Mouse (Mus musculus) heart, postnatal 0 days (tissue): Measurements from ENCODE around the gene Sept9.

Source experiments
- CTCF ChIP-seq: IDR thresholded peaks from 2 replicates; pipeline ENCODE4 v1.5.1; 2016; ENCODE audit warnings: antibody characterized with exemption, control low read depth, low read depth
- EP300 ChIP-seq: IDR thresholded peaks from 2 replicates; pipeline ENCODE4 v1.6.1; 2016; ENCODE audit warnings: antibody characterized with exemption, low read depth

GRCm38 (mm10) chr11:117403781-117404180 lies 204.3 kb downstream of the Sept9 start:
- TF ChIP-seq CTCF, result no peak
- TF ChIP-seq EP300, result no peak
